Mouse (Mus musculus) heart, adult 11 months (tissue): ENCODE measurements at regions not wholly inside any gene's neighbourhood (a gene's known extent, or its start where the extent isn't known, plus 50 kb on each side); places are given as distances from the start of the nearest gene placed in this dataset.
A peak's percentile ranks its signal among the peaks of the same experiment; 100 is the strongest.

ENCODE experiments used
- DNase-seq: peaks from one replicate; pipeline ENCODE4 v3.0.0; 2022

GRCm38 (mm10) chr15:28560035-28560434 lies 356.5 kb downstream of the Dnah5 start:
- DNase-seq, result no peak

- no peak for DNase-seq
Measured at GRCm38 (mm10) chr15:28595294-28595693, 391.7 kb downstream of the Dnah5 start.

- DNase-seq, result no peak
Measured at GRCm38 (mm10) chr15:28595725-28596124, 392.2 kb downstream of the Dnah5 start.

GRCm38 (mm10) chr15:28600132-28600531 lies 396.6 kb downstream of the Dnah5 start:
- no peak for DNase-seq

- no peak for DNase-seq
Measured at GRCm38 (mm10) chr15:28615662-28616061, 412.1 kb downstream of the Dnah5 start.

GRCm38 (mm10) chr15:28640349-28640748 lies 436.8 kb downstream of the Dnah5 start:
- DNase-seq, result no peak

- DNase-seq, result no peak
Measured at GRCm38 (mm10) chr15:28645122-28645521, 441.6 kb downstream of the Dnah5 start.

- no peak for DNase-seq
Measured at GRCm38 (mm10) chr15:28653996-28654395, 450.4 kb downstream of the Dnah5 start.

GRCm38 (mm10) chr15:28663847-28664602 lies 460.5 kb downstream of the Dnah5 start:
- DNase-seq, result peak; percentile 64
